Comparison of ENCODE assay signal across 8 mouse cellular contexts in the genomic region with DNA sequence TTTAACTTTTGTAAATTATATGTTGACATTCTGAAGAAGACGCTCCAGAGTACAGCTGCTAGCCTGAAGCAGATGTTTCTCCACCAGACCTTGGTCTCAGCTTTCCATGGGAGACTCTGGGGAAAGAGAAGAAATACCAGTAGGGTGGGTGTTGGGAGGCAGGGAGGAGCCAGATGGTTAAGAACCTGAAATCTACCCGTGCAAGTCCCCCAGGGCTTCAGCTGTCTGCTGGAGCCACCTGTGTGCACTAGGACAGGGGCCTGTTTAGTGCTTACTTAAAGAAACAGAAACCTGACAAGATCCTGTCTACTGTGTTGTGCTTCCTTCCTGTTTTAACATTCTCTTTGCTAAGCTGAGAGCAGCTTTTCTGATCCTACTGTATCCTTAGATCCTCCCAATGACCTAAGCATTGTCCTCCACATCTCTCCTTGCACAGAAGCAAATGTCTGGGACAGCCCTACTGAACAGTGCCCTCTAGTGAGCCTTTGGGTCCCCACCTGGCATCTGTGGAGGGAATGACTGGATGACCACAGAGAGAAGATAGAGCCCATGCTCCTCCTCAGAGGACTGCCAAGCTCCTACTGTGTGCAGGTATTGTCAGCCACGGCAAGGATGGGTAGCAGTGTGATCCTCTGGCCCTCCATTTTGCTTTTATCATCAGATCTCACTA.
A peak's percentile ranks its signal among the peaks of the same experiment; 100 is the strongest.
DNase-seq lines count a peak whose midpoint lies in the region; ATAC-seq lines count a peak whose summit lies in the region.
"Had no signal": no experiment of that assay in that cellular context is flagged by ENCODE, and none has a peak within 500 bp of the region (broad histone marks: within the 10 kb centered on the region; RNA-seq: fewer than 3 reads in every experiment).

No protein-coding gene starts in this region.

- peaks cover 39% of the 10 kb centered on the region for H3K4me1 ChIP-seq in megakaryocyte, embryonic 14.5 days
- peaks cover 31% of the 10 kb centered on the region for H3K4me1 ChIP-seq in heart, embryonic 15.5 days (replicated peaks)

- 0 out of 2 replicates have a peak overlapping the region, but pooled peaks have one; percentile 12 for H3K27ac ChIP-seq in heart, embryonic 15.5 days
- H3K27ac ChIP-seq: liver, embryonic 15.5 days had no signal

- H3K9me3 ChIP-seq in megakaryocyte, embryonic 14.5 days: peaks cover 19% of the 10 kb centered on the region
- H3K9me3 ChIP-seq in heart, embryonic 15.5 days (replicated peaks): no peaks in the 10 kb centered on the region
- H3K9me3 ChIP-seq: liver, embryonic 15.5 days had no signal

- peak overlapping the region; percentile 40 for H3K4me3 ChIP-seq in megakaryocyte, embryonic 14.5 days (replicated peaks)
- H3K4me3 ChIP-seq in heart, embryonic 15.5 days: no peak overlapping the region
- H3K4me3 ChIP-seq: liver, embryonic 15.5 days had no signal

- DNase-seq in MN1 (ENCODE audit: low spot score): peak; percentile 65
- DNase-seq in cerebellum, adult 11-12 months: peak; percentile 11
- peak; percentile 30 to 49 for DNase-seq in lung, adult 18-20 months
- DNase-seq in urinary bladder, postnatal 25 days (ENCODE audit: low spot score): peak; percentile 43

- no peak for ATAC-seq in megakaryocyte, adult 5-6 weeks (ENCODE audit: poor library complexity, severe bottlenecking)
- no peak for ATAC-seq in heart, embryonic 15.5 days (replicated peaks; ENCODE audit: insufficient number of reproducible peaks, insufficient read depth, low FRiP score, low read depth)

- peaks cover 17% of the 10 kb centered on the region for H3K27me3 ChIP-seq in megakaryocyte, embryonic 14.5 days (replicated peaks)
- H3K27me3 ChIP-seq in heart, embryonic 15.5 days: no peaks in the 10 kb centered on the region
- H3K27me3 ChIP-seq: liver, embryonic 15.5 days had no signal

- H3K36me3 ChIP-seq in megakaryocyte, embryonic 14.5 days (replicated peaks; ENCODE audit: low read length): no peaks in the 10 kb centered on the region
- no peaks in the 10 kb centered on the region for H3K36me3 ChIP-seq in heart, embryonic 15.5 days
- H3K36me3 ChIP-seq: liver, embryonic 15.5 days had no signal

- WGBS in heart, embryonic 15.5 days: 57% methylated on average over 3 of the region's 3 CpGs

- no peak overlapping the region for H3K4me2 ChIP-seq in heart, embryonic 15.5 days
- H3K4me2 ChIP-seq: liver, embryonic 15.5 days had no signal

- no peak overlapping the region for H3K9ac ChIP-seq in heart, embryonic 15.5 days
- H3K9ac ChIP-seq: liver, embryonic 15.5 days had no signal

Comparison
In these comparisons a context has a peak if more than half of its experiments do, and no peak if none do; other contexts are left out.
1. DNase-seq: peak in every context shown above with its lines; median percentile 65 in MN1; 43 in urinary bladder, postnatal 25 days; 40 in lung, adult 18-20 months; 11 in cerebellum, adult 11-12 months.